Mouse (Mus musculus): ENCODE data around the gene Slc9a9. TPM values are rescaled to one million over a fixed set of nuclear protein-coding genes. Genes with fewer than 3 reads are reported as not detected.

Gene Slc9a9
- polyA plus RNA-seq, 1 experiment from 2014 or later = 6.3 TPM

DNA sequence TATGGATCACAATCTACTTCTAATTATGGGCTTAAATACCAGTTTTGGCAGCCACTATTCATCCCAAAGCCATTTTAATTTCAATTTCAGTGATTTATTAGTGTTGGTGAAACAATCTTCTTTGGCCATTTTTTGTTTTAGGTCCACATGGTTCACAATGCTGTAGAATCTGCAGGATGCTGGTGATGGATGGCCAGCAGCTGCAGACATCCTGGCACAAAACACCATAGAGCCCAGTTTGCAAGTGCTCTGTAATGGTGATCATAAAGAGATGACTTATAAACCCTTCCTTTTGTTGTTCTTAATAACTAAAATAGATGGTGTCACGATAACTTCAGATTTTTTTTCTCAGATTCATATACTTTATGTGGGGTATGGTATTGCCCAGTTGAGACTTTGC, 442.0 kb downstream of the Slc9a9 start:
- no peaks in the 10 kb centered on the region for H3K9me3 ChIP-seq (ENCODE audit: control insufficient read depth, low read length)
- H3K4me3 ChIP-seq (replicated peaks; ENCODE audit: low read length) = no peak overlapping the region
- DNase-seq (ENCODE audit: low spot score) (no peak), ATAC-seq (ENCODE audit: low FRiP score) (no peak)
- H3K4me2 ChIP-seq (replicated peaks) = no peak overlapping the region
- H3K9ac ChIP-seq = no peak overlapping the region
- H3K36me3 ChIP-seq (replicated peaks; ENCODE audit: control insufficient read depth, insufficient read depth) = no peaks in the 10 kb centered on the region
- WGBS = 89% methylated on average over 1 of the region's 1 CpGs
- H3K27me3 ChIP-seq (ENCODE audit: control insufficient read depth, insufficient read depth, low read length) = no peaks in the 10 kb centered on the region
- no peak overlapping the region for H3K27ac ChIP-seq
- no peaks in the 10 kb centered on the region; the same call in 1 of the 2 replicates for H3K4me1 ChIP-seq (replicated peaks; ENCODE audit: control insufficient read depth, insufficient read depth, low read length)

GRCm38 (mm10) chr9:95113157-95114135, 443.7 kb downstream of the Slc9a9 start:
- WGBS = 60% methylated on average over 12 of the region's 12 CpGs
- H3K9me3 ChIP-seq (ENCODE audit: control insufficient read depth, low read length) = no peaks in the 10 kb centered on the region
- H3K27me3 ChIP-seq (ENCODE audit: control insufficient read depth, insufficient read depth, low read length) = no peaks in the 10 kb centered on the region
- H3K36me3 ChIP-seq (replicated peaks; ENCODE audit: control insufficient read depth, insufficient read depth) = no peaks in the 10 kb centered on the region
- no peak overlapping the region for H3K4me3 ChIP-seq (replicated peaks; ENCODE audit: low read length)
- no peak for ATAC-seq (ENCODE audit: low FRiP score)
- no peak for DNase-seq (ENCODE audit: low spot score)
- no peak overlapping the region for H3K9ac ChIP-seq
- no peaks in the 10 kb centered on the region; the same call in 1 of the 2 replicates for H3K4me1 ChIP-seq (replicated peaks; ENCODE audit: control insufficient read depth, insufficient read depth, low read length)
- no peak overlapping the region for H3K27ac ChIP-seq
- H3K4me2 ChIP-seq (replicated peaks) = no peak overlapping the region

DNA sequence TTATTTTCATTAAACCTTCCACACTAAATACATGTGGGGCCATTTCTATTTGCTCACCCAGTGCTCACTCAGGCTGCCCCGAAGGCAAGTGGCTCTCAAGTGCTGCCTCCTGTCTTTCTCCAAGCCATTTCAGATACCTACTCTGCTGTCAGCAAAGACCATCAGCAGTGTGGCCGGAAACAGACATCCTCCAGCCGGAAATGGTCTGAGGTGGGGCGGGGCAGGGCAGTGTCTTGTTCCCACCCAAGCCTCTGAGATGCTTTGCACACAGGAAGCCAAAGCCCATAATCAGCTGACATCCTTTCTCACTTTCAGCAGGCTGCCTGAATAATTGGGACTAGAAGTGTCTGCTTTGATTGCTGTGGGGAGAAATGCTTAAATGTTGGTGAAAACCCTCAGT, 450.4 kb downstream of the Slc9a9 start:
- Histone ChIP-seq H3K27me3 (ENCODE audit: control insufficient read depth, insufficient read depth, low read length) (no peaks in the 10 kb centered on the region), H3K9me3 (ENCODE audit: control insufficient read depth, low read length) (no peaks in the 10 kb centered on the region), H3K4me1 (replicated peaks; ENCODE audit: control insufficient read depth, insufficient read depth, low read length) (peaks cover 10% of the 10 kb centered on the region; the same call in 1 of the 2 replicates), H3K27ac (no peak overlapping the region), H3K4me3 (replicated peaks; ENCODE audit: low read length) (no peak overlapping the region), H3K4me2 (replicated peaks) (no peak overlapping the region), H3K9ac (no peak overlapping the region), H3K36me3 (replicated peaks; ENCODE audit: control insufficient read depth, insufficient read depth) (no peaks in the 10 kb centered on the region)
- no peak for ATAC-seq (ENCODE audit: low FRiP score)
- no peak for DNase-seq (ENCODE audit: low spot score)
- WGBS = 77% methylated on average over 4 of the region's 4 CpGs

GRCm38 (mm10) chr9:95121151-95121835, 451.6 kb downstream of the Slc9a9 start:
- Histone ChIP-seq H3K27ac (no peak overlapping the region), H3K4me3 (replicated peaks; ENCODE audit: low read length) (no peak overlapping the region), H3K27me3 (ENCODE audit: control insufficient read depth, insufficient read depth, low read length) (no peaks in the 10 kb centered on the region), H3K36me3 (replicated peaks; ENCODE audit: control insufficient read depth, insufficient read depth) (no peaks in the 10 kb centered on the region), H3K9me3 (ENCODE audit: control insufficient read depth, low read length) (no peaks in the 10 kb centered on the region), H3K4me1 (replicated peaks; ENCODE audit: control insufficient read depth, insufficient read depth, low read length) (peaks cover 10% of the 10 kb centered on the region; the same call in 1 of the 2 replicates), H3K9ac (no peak overlapping the region), H3K4me2 (replicated peaks) (no peak overlapping the region)
- ATAC-seq (ENCODE audit: low FRiP score) (no peak), DNase-seq (ENCODE audit: low spot score) (no peak)
- WGBS = 43% methylated on average over 11 of the region's 11 CpGs

GRCm38 (mm10) chr9:95125683-95126082, 456.0 kb downstream of the Slc9a9 start:
- Histone ChIP-seq H3K27ac (no peak overlapping the region), H3K36me3 (replicated peaks; ENCODE audit: control insufficient read depth, insufficient read depth) (no peaks in the 10 kb centered on the region), H3K4me3 (replicated peaks; ENCODE audit: low read length) (no peak overlapping the region), H3K9me3 (ENCODE audit: control insufficient read depth, low read length) (no peaks in the 10 kb centered on the region), H3K4me1 (replicated peaks; ENCODE audit: control insufficient read depth, insufficient read depth, low read length) (peaks cover 5% of the 10 kb centered on the region; the same call in 1 of the 2 replicates), H3K4me2 (replicated peaks) (no peak overlapping the region), H3K27me3 (ENCODE audit: control insufficient read depth, insufficient read depth, low read length) (no peaks in the 10 kb centered on the region), H3K9ac (no peak overlapping the region)
- ATAC-seq (ENCODE audit: low FRiP score) (no peak), DNase-seq (ENCODE audit: low spot score) (no peak)
- WGBS = 76% methylated on average over 1 of the region's 1 CpGs

DNA sequence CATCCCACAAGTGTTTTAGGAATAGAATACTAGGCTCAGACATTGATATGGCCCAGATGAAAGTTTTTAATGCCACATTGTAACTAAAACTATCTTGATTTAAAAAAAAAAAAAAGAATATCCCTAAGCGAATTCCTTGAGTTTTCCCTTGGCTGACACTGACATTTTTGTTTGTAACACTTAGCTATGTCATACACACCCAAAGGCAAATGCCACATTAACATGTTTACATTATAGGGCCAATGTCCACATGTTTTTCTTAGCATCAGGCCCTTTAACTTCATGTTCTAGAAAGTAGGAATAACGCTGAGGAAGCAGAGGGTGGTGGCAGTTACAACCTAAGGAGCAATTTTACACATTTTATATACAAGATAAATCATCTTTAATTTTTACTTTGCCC, 458.1 kb downstream of the Slc9a9 start:
- H3K27me3 ChIP-seq (ENCODE audit: control insufficient read depth, insufficient read depth, low read length) = no peaks in the 10 kb centered on the region
- no peaks in the 10 kb centered on the region for H3K4me1 ChIP-seq (replicated peaks; ENCODE audit: control insufficient read depth, insufficient read depth, low read length)
- WGBS = 87% methylated on average over 2 of the region's 2 CpGs
- DNase-seq (ENCODE audit: low spot score) (no peak), ATAC-seq (ENCODE audit: low FRiP score) (no peak)
- no peaks in the 10 kb centered on the region for H3K36me3 ChIP-seq (replicated peaks; ENCODE audit: control insufficient read depth, insufficient read depth)
- H3K4me2 ChIP-seq (replicated peaks) = no peak overlapping the region
- H3K27ac ChIP-seq = no peak overlapping the region
- H3K9me3 ChIP-seq (ENCODE audit: control insufficient read depth, low read length) = no peaks in the 10 kb centered on the region
- H3K9ac ChIP-seq = no peak overlapping the region
- no peak overlapping the region for H3K4me3 ChIP-seq (replicated peaks; ENCODE audit: low read length)

- Histone ChIP-seq H3K4me3 (replicated peaks; ENCODE audit: low read length) (no peak overlapping the region), H3K9ac (no peak overlapping the region), H3K27me3 (ENCODE audit: control insufficient read depth, insufficient read depth, low read length) (no peaks in the 10 kb centered on the region), H3K4me2 (replicated peaks) (no peak overlapping the region), H3K36me3 (replicated peaks; ENCODE audit: control insufficient read depth, insufficient read depth) (no peaks in the 10 kb centered on the region), H3K9me3 (ENCODE audit: control insufficient read depth, low read length) (no peaks in the 10 kb centered on the region), H3K27ac (no peak overlapping the region), H3K4me1 (replicated peaks; ENCODE audit: control insufficient read depth, insufficient read depth, low read length) (no peaks in the 10 kb centered on the region)
- 85% methylated on average over 10 of the region's 10 CpGs for WGBS
- ATAC-seq (ENCODE audit: low FRiP score) (no peak), DNase-seq (ENCODE audit: low spot score) (no peak)
These were observed 479.6 kb downstream of the Slc9a9 start for GRCm38 (mm10) chr9:95149206-95149729.

DNA sequence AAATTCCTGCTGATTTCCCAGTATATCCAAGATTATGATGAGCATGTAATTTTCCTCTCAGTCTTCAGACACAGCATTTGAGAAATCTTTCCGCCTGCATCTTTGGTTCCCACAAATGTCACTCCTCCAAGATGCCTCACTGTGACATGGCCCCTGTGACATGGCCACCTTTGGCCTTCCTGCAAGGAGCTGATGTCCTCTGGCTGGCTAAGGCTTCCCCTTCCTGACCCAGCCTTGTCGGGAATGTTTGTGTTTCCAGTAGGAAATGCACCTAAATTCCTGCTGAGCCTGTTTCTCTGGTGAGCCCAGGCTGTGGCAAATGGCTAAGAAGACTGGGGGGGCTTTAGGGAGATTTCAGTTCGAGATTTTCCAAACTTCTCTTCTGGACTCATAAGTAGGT, 480.4 kb downstream of the Slc9a9 start:
- DNase-seq (ENCODE audit: low spot score) = no peak
- Histone ChIP-seq H3K4me2 (replicated peaks) (no peak overlapping the region), H3K4me3 (replicated peaks; ENCODE audit: low read length) (no peak overlapping the region), H3K9ac (no peak overlapping the region), H3K27ac (no peak overlapping the region), H3K36me3 (replicated peaks; ENCODE audit: control insufficient read depth, insufficient read depth) (no peaks in the 10 kb centered on the region), H3K9me3 (ENCODE audit: control insufficient read depth, low read length) (no peaks in the 10 kb centered on the region), H3K4me1 (replicated peaks; ENCODE audit: control insufficient read depth, insufficient read depth, low read length) (no peaks in the 10 kb centered on the region), H3K27me3 (ENCODE audit: control insufficient read depth, insufficient read depth, low read length) (no peaks in the 10 kb centered on the region)
- WGBS = 60% methylated on average over 3 of the region's 3 CpGs
- ATAC-seq (ENCODE audit: low FRiP score) = no peak

DNA sequence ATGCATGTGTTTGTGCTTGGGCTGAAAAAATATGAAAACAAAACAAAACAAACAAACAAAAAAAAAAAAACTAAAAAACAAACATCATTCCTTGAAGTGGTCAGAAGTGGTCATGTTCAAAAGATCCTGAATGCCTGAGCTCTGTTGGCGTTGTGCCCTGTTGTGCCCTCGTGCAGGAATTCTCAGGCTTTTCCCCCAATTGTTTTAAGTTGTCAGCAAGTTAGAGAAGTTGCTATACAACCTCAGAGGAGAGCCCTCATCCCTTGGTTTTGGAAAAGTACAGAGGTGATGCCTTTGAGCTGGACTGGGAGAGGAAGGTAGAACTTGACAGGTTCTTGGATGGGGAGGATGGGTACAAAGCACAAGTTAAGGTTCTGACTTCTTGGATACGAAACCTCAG, 480.9 kb downstream of the Slc9a9 start:
- Histone ChIP-seq H3K27ac (no peak overlapping the region), H3K9me3 (ENCODE audit: control insufficient read depth, low read length) (no peaks in the 10 kb centered on the region), H3K36me3 (replicated peaks; ENCODE audit: control insufficient read depth, insufficient read depth) (no peaks in the 10 kb centered on the region), H3K9ac (no peak overlapping the region), H3K4me3 (replicated peaks; ENCODE audit: low read length) (no peak overlapping the region), H3K4me1 (replicated peaks; ENCODE audit: control insufficient read depth, insufficient read depth, low read length) (no peaks in the 10 kb centered on the region), H3K4me2 (replicated peaks) (no peak overlapping the region), H3K27me3 (ENCODE audit: control insufficient read depth, insufficient read depth, low read length) (no peaks in the 10 kb centered on the region)
- DNase-seq (ENCODE audit: low spot score) (no peak), ATAC-seq (ENCODE audit: low FRiP score) (no peak)
- 73% methylated on average over 3 of the region's 3 CpGs for WGBS
